Mouse (Mus musculus): ENCODE results near the gene Ranbp3l. TPM values are rescaled to one million over a fixed set of nuclear protein-coding genes. Genes with fewer than 3 reads are reported as not detected.

Ranbp3l gene
- polyA plus RNA-seq, 1 experiment from 2014 or later: 0.41 TPM

- H3K36me3 ChIP-seq (ENCODE audit: control insufficient read depth, insufficient read depth, low read length): peaks cover 9% of the 10 kb centered on the region
- no peak for DNase-seq (ENCODE audit: low spot score)
These were observed 146.8 kb downstream of the Ranbp3l start for GRCm38 (mm10) chr15:9114599-9114998.

More at GRCm38 (mm10) chr15:9114599-9114998, 146.8 kb downstream of the Ranbp3l start:
- H3K9ac ChIP-seq (ENCODE audit: low read length): no peak overlapping the region
- H3K9me3 ChIP-seq (ENCODE audit: control insufficient read depth, low read length): no peaks in the 10 kb centered on the region
- no peaks in the 10 kb centered on the region for H3K27me3 ChIP-seq (ENCODE audit: control insufficient read depth, insufficient read depth, low read length)
- H3K4me1 ChIP-seq (replicated peaks; ENCODE audit: control insufficient read depth, insufficient read depth): no peaks in the 10 kb centered on the region
- H3K27ac ChIP-seq (replicated peaks): no peak overlapping the region
- WGBS: 39% methylated on average over 5 of the region's 5 CpGs
- no peak for ATAC-seq (ENCODE audit: low FRiP score, low TSS enrichment)
- no peak overlapping the region for H3K4me2 ChIP-seq (replicated peaks; ENCODE audit: low read depth)
- TF ChIP-seq CTCF (IDR thresholded peaks at IDR 0.05; ENCODE audit: low read depth): no peak
- H3K4me3 ChIP-seq (ENCODE audit: low read depth, low read length): no peak overlapping the region

Other genes starting within 250 kb of the Ranbp3l start
- 13.3 and 13.7 TPM in 2 replicates for gene Nadk2, start 103.3 kb downstream of the Ranbp3l start, polyA plus RNA-seq (2015; fragmentation: Nextera tagmentation; extraction: Ambion mirVana)
- gene Lmbrd2, start 172.6 kb downstream of the Ranbp3l start, polyA plus RNA-seq (2015; fragmentation: Nextera tagmentation; extraction: Ambion mirVana): 2.7 and 3.1 TPM in 2 replicates
- gene Skp2, start 187.5 kb downstream of the Ranbp3l start, polyA plus RNA-seq (2015; fragmentation: Nextera tagmentation; extraction: Ambion mirVana): 8.6 and 9.7 TPM in 2 replicates